ENCODE assay signal across 8 mouse cellular contexts in genomic region chr3:130691596-130692170, GRCm38 (mm10). TPM values are rescaled to one million over a fixed set of nuclear protein-coding genes. Genes with fewer than 3 reads are reported as not detected.
DNase-seq lines count a peak whose midpoint lies in the region; ATAC-seq lines count a peak whose summit lies in the region.

No protein-coding gene starts in this region.

- peak overlapping the region; percentile 79 for H3K9ac ChIP-seq in heart, embryonic 13.5 days
- peak overlapping the region; percentile 43; the same call in 1 of the 2 replicates for H3K9ac ChIP-seq in midbrain, embryonic 14.5 days (replicated peaks; ENCODE audit: low read length)

- peaks cover 17% of the 10 kb centered on the region for H3K4me1 ChIP-seq in heart, embryonic 13.5 days
- H3K4me1 ChIP-seq in embryonic facial prominence, embryonic 10.5 days: peaks cover 10% of the 10 kb centered on the region
- peaks cover 7% of the 10 kb centered on the region; the same call in 1 of the 2 replicates for H3K4me1 ChIP-seq in midbrain, embryonic 14.5 days (ENCODE audit: control insufficient read depth, insufficient read depth, low read length)

- ATAC-seq in heart, embryonic 13.5 days (ENCODE audit: extremely low read depth, insufficient number of reproducible peaks, low FRiP score, low TSS enrichment): no peak; the same call in 1 of the 2 replicates
- peak; percentile 46 for ATAC-seq in inflammation-experienced regulatory T-cells, adult 6 months
- ATAC-seq in midbrain, embryonic 14.5 days (ENCODE audit: low FRiP score, low TSS enrichment): 0 out of 2 replicates have a peak, but pooled peaks have one; percentile 3

- no peaks in the 10 kb centered on the region; the same call in 1 of the 2 replicates for H3K27me3 ChIP-seq in heart, embryonic 13.5 days (replicated peaks)
- no peaks in the 10 kb centered on the region for H3K27me3 ChIP-seq in embryonic facial prominence, embryonic 10.5 days (replicated peaks; ENCODE audit: low read depth, poor library complexity, severe bottlenecking)
- no peaks in the 10 kb centered on the region for H3K27me3 ChIP-seq in midbrain, embryonic 14.5 days (ENCODE audit: control insufficient read depth, insufficient read depth, low read length)

- no peak for DNase-seq in heart, adult 11 months
- DNase-seq in embryonic facial prominence, embryonic 10.5 days (ENCODE audit: low spot score): no peak
- no peak for DNase-seq in midbrain, embryonic 14.5 days
- DNase-seq in layer of hippocampus, adult 9-11 months: no peak
- no peak for DNase-seq in embryo, embryonic 9.5 days (ENCODE audit: extremely low spot score)
- DNase-seq in cerebellum, adult 9-10 months: no peak

- no peaks in the 10 kb centered on the region for H3K9me3 ChIP-seq in heart, embryonic 13.5 days
- no peaks in the 10 kb centered on the region; the same call in 1 of the 2 replicates for H3K9me3 ChIP-seq in embryonic facial prominence, embryonic 10.5 days
- H3K9me3 ChIP-seq in midbrain, embryonic 14.5 days (ENCODE audit: control insufficient read depth, low read length): no peaks in the 10 kb centered on the region

- peaks cover 25% of the 10 kb centered on the region for H3K36me3 ChIP-seq in heart, embryonic 13.5 days
- peaks cover 26% of the 10 kb centered on the region for H3K36me3 ChIP-seq in embryonic facial prominence, embryonic 10.5 days (replicated peaks)
- peaks cover 19% of the 10 kb centered on the region for H3K36me3 ChIP-seq in midbrain, embryonic 14.5 days (ENCODE audit: control insufficient read depth, insufficient read depth, low read length)

- peak overlapping the region; percentile 89 for H3K27ac ChIP-seq in heart, embryonic 13.5 days (replicated peaks)
- peak overlapping the region; percentile 73 for H3K27ac ChIP-seq in embryonic facial prominence, embryonic 10.5 days (replicated peaks)
- 0 out of 2 replicates have a peak overlapping the region, but pooled peaks have one; percentile 32 for H3K27ac ChIP-seq in midbrain, embryonic 14.5 days (replicated peaks; ENCODE audit: low read depth, low read length)

- peak overlapping the region; percentile 57 for H3K4me3 ChIP-seq in heart, embryonic 13.5 days
- H3K4me3 ChIP-seq in embryonic facial prominence, embryonic 10.5 days: peak overlapping the region; percentile 55
- peak overlapping the region; percentile 27 for H3K4me3 ChIP-seq in midbrain, embryonic 14.5 days (replicated peaks; ENCODE audit: low read depth, low read length)

- WGBS in heart, embryonic 13.5 days: 24% methylated on average over 12 of the region's 12 CpGs
- WGBS in embryonic facial prominence, embryonic 10.5 days: 54% methylated on average over 12 of the region's 12 CpGs
- 39% methylated on average over 12 of the region's 12 CpGs for WGBS in midbrain, embryonic 14.5 days

- peak overlapping the region; percentile 89 for H3K4me2 ChIP-seq in heart, embryonic 13.5 days
- H3K4me2 ChIP-seq in midbrain, embryonic 14.5 days (ENCODE audit: low read length): peak overlapping the region; percentile 55

RNA-seq across cellular contexts. Expression of gene Ostc, which starts 17.6 kb away (rescaled TPM):
- polyA plus RNA-seq in heart, embryonic 13.5 days (2015; fragmentation: Nextera tagmentation; extraction: Ambion mirVana): 242 and 272 TPM in 2 replicates
- 314 TPM in 2 replicates for polyA plus RNA-seq in embryonic facial prominence, embryonic 10.5 days (2016; fragmentation: Nextera tagmentation; extraction: Ambion mirVana)
- 100 to 1,000 TPM; 188 to 262 (median 188) TPM for polyA plus RNA-seq in inflammation-experienced regulatory T-cells, adult 6 months (2017; shearing (Covaris generic))
- polyA plus RNA-seq in midbrain, embryonic 14.5 days (2014; fragmentation: Nextera tagmentation; extraction: Ambion mirVana): 223 and 240 TPM in 2 replicates

RNA-seq across cellular contexts. Expression of gene Rpl34, which starts 38.5 kb away (rescaled TPM):
- polyA plus RNA-seq in heart, embryonic 13.5 days (2015; fragmentation: Nextera tagmentation; extraction: Ambion mirVana): 585 and 628 TPM in 2 replicates
- 961 and 964 TPM in 2 replicates for polyA plus RNA-seq in embryonic facial prominence, embryonic 10.5 days (2016; fragmentation: Nextera tagmentation; extraction: Ambion mirVana)
- 1,000 to 10,000 TPM; 1,409 to 2,029 (median 2,022) TPM for polyA plus RNA-seq in inflammation-experienced regulatory T-cells, adult 6 months (2017; shearing (Covaris generic))
- 612 and 730 TPM in 2 replicates for polyA plus RNA-seq in midbrain, embryonic 14.5 days (2014; fragmentation: Nextera tagmentation; extraction: Ambion mirVana)

Comparison
In these comparisons a context has a peak if more than half of its experiments do, and no peak if none do; other contexts are left out.
1. H3K27ac ChIP-seq: peak in every context shown above with its lines; median percentile 89 in heart, embryonic 13.5 days; 73 in embryonic facial prominence, embryonic 10.5 days; 32 in midbrain, embryonic 14.5 days.